Mouse (Mus musculus): ENCODE measurements at regions not wholly inside any gene's neighbourhood (a gene's known extent, or its start where the extent isn't known, plus 50 kb on each side); places are given as distances from the start of the nearest gene placed in this dataset.

GRCm38 (mm10) chr5:47693478-47693877, 289.5 kb upstream of the Slit2 start:
- no peak for DNase-seq (ENCODE audit: low read depth)

- no peak for DNase-seq (ENCODE audit: low read depth)
Measured at GRCm38 (mm10) chr5:47693921-47694320, 289.0 kb upstream of the Slit2 start.

DNA sequence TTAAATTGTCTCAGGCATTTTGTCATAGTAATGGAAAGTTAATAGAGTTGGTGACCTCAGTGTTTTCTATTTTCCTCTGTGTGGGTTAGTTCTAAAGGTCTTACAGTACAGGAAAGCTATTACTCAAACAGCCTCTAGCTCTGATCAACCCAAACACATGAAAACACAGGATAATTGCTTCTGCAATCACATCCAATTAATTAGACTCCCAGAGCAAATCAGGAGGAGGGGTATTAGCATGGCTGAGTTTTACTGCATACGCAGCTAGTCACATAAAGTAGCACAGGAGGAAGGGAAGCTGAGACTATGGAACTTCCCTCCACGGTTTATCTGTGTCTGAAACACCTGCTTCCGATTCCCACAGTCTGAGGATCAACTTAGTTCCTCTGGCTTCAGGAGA, 288.3 kb upstream of the Slit2 start:
- DNase-seq (ENCODE audit: low read depth) = no peak

DNA sequence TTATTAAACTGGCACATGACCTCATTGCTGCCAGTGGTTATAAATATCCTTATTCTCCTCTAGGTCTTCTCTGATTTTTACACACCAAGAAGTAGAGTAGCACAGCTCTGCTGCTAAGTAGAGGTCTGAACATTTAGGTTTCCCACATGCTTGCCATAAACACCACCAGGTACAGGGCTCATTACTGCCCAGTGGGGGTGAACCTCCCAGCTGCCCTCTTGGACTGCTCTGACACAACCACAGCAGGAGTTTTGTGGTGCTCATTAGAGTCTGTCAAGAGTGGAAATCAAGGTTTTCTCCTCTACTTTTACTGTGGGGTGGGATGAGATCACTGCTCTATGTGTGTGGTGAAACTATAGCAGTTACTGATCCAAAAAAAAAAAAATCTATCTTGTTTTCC, 271.4 kb upstream of the Slit2 start:
- DNase-seq (ENCODE audit: low read depth) = no peak

- no peak for DNase-seq (ENCODE audit: low read depth)
Measured at GRCm38 (mm10) chr5:47714333-47714732, 268.6 kb upstream of the Slit2 start.

DNA sequence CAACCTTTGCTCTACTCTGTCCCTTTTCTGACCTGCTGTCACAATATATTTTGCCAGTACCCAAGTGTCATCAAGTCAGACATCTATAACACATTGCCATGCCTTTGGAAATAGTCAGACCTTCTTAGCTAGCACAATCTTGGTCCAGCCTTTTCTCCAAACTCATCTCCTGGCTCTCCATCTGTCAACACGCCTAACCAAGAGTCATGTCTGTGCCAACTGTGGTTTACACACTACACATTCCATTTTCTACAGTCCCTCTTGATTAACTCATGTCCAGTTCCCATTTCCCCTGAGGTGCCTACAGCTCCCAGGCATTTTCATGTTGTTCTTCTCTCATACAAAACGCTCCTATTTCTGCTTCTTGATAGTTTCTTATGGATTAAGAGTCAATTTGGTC, 258.0 kb upstream of the Slit2 start:
- no peak for DNase-seq (ENCODE audit: low read depth)

DNA sequence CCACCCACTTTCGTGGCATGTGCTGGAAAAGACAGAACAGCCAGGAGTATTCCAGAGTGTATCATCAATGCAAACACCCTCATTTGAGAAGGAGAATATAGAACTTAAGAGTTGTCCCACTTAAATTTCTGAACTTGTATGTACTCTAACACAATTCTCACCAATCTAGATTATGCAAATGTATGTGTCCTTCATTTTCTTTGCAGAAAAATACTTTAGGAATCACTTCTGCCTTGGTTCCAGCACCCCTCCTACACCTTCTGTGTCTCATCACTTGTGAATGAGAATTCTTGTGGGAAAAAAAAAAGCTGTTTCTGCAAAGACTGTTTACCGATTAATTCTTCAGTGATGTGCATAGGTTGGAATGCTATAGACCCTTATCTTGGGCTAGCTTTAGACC, 240.2 kb upstream of the Slit2 start:
- no peak for DNase-seq (ENCODE audit: low read depth)

DNA sequence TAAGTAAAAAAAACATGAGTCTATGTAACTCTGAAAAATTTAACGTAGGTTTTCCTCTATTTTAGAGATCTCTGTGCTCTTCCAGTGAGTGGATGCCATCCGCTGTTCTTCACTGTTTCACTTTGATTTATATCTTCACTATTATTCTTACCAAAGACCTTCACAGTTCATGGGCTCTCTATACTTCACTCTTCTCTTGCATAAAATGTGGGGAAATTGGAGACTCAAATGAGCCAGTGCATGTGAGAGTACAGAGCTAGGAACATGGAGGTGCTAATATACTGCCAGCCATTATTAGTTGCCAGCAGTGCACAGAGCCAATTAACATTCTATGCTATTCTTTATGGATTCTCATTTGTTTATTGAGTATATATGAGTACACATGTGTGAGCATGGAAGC, 237.8 kb upstream of the Slit2 start:
- no peak for DNase-seq (ENCODE audit: low read depth)

- DNase-seq (ENCODE audit: low read depth) = no peak
Measured at GRCm38 (mm10) chr5:47751907-47752306, 231.0 kb upstream of the Slit2 start.

DNA sequence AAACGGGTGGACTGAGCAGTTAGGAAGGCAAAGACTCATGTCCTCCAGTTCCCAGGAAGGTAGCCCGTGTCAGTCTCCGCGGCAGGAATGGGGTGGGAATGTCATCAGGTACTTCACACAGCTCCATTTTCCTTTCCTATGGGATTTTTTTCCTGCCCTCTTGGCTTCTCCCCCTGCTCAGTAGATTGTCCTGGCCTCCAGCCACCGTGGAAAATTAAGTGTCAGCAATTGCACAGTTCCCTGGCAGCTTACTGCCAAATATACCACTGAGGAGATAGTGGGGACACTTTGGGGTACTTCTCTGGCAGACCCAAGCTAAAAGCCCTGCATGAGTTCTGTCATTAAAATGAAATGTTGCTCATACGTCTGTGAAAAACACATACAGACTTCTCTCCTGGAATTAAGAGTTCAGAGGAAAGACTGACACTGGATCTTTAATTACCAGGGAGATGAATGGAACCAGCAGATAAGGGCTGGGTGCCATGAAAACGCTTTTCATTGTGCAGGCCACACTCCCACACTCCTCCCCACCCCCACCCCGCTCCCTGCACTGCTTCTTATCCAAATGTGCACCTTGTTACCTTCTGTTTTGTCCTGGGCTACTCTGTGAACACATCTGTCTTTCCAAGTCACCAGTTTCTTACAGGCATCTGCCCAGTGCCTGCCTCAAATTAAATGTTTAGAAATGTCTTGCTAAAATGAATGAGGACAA, 210.1 kb upstream of the Slit2 start:
- DNase-seq (ENCODE audit: low read depth) = no peak

GRCm38 (mm10) chr5:47773354-47773743, 209.6 kb upstream of the Slit2 start:
- DNase-seq (ENCODE audit: low read depth) = no peak

- peak; percentile 35 for DNase-seq (ENCODE audit: low read depth)
Measured at GRCm38 (mm10) chr5:47780861-47781260, 202.1 kb upstream of the Slit2 start.

DNA sequence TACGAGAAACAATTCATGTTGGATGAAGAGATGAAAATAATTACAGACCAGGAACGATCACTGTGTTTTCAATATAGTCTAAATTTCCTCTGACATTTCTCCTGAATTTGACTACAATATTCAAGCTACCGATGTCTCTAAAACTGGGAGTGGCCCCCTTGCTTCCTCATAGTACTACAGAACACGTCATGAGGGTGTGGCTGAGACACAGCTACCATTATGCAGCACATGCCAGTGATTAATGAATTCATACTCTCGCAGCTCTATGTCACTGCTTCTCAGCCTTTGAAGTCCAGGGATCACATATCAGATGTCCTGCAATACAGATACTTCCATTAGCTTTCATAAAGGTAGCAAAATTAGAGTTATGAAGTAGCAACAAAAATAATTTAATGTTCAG, 201.3 kb upstream of the Slit2 start:
- DNase-seq (ENCODE audit: low read depth) = no peak

DNA sequence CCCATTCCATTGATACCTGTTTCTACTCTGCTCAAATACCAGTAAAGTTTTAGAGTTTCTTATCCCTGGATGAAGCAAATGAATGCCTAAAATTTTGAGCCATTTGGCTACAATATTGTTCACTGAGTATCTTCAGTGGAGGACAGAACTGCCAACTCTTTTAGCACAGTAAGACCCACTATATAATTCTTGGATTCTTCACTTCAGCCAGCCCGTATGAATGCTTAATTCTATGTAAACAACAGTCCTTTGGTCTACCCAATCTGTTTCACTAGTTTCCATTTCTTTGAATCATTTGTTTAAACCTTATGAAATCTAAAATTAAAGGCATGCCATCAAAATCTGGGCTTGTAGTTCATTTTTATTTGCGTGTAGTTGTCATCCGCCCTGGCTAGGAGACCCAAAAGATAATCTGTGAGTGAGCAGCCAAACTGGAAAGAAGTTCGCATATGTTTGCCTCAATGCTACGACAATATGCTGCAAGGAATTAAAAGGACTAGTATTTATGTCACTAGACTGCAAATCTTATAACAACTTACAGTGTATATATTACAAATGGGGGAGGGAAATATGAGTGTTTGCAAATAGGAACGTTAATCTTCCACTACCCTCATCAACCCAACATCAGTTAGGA, 188.2 kb upstream of the Slit2 start:
- no peak for DNase-seq (ENCODE audit: low read depth)

- DNase-seq (ENCODE audit: low read depth) = no peak
Measured at GRCm38 (mm10) chr5:47795273-47795672, 187.7 kb upstream of the Slit2 start.

DNA sequence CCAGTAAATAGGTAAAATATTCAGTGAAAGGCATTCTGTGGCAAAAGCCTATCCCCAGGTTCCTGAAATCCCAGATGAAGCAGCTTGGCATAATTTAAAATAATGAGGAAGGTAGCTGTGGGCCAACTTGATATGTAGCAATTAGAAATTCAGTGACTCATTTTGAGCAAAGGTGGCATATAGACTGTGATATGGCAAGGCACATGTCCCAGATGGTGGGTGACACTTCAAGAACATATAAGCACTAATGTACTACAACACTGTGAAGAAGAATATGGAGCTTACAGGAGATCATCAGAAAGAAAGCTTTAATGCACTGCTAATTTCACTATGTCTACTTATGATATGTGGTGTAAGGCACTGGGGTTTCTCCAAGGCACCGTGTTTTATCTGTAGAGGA, 162.0 kb upstream of the Slit2 start:
- DNase-seq (ENCODE audit: low read depth) = no peak

- no peak for DNase-seq (ENCODE audit: low read depth)
Measured at GRCm38 (mm10) chr5:47837998-47838397, 144.9 kb upstream of the Slit2 start.

- DNase-seq (ENCODE audit: low read depth) = no peak
Measured at GRCm38 (mm10) chr5:47869701-47870100, 113.2 kb upstream of the Slit2 start.

Data from 416B (cell line).